Comparison of ENCODE assay signal across 8 mouse cellular contexts in the genomic region with DNA sequence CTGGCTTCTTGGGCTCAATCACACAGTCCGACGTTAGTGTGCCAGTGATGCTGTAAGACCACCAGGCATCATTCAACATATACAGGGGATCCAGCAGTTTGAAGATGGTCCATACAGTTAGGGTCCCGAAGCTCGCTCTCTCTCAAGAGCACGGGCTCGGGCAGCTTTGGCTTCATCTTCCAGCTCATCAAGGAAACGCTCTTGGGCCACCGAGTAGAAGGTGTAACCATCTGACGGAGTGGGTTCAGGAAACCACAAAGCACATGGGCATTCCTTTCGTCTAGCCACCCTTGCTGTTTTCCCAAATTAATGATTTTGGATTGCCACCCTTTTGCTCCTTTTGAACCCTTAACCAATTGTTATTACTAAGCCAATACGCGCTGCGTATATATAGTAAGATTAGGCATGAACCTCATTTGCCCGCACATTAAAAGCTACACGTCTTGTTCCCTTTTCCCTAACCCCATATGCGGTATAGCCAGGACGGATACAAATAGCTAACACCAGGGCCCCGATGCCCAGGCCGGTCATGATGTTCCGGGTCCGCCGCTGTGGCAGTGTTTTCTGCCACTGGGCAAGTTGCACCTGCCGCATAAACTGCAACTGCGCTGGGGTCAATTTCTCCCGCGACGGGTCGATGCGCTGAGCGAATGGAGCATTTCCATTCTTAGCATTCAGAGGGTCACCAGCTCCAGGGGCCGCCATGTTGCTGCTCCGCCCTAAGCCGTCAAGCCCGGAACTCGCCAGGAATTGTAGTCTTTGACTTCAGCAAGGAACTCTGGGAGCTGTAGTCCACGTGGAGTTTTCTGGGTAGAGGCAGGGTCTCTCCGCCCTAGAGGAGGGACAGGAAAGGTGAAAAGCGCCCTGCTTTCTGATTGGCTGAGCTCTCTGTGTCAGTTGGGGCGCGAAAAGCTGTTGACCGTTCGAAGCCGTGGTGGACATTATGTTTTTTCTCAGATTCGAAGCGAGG. TPM values are rescaled to one million over a fixed set of nuclear protein-coding genes. Genes with fewer than 3 reads are reported as not detected.
DNase-seq lines count a peak whose midpoint lies in the region; ATAC-seq lines count a peak whose summit lies in the region.

A gene (plus strand): TSS at position 790 of the 970 bp plus-strand sequence.
A gene (minus strand): TSS at position 892 of the 970 bp plus-strand sequence.

- ATAC-seq in megakaryocyte, adult 5-6 weeks (ENCODE audit: poor library complexity, severe bottlenecking) = peak; percentile 97

- peak; percentile 64 to 71 for DNase-seq in adrenal gland, adult 18-20 months (ENCODE audit: low spot score in 2 of 2)
- peak; percentile 97 for DNase-seq in embryo, embryonic 10 days (ENCODE audit: low spot score)
- DNase-seq in gastrocnemius, postnatal 10 days = peak; percentile 68
- peak; percentile 90 for DNase-seq in induced T-regulatory cell, adult 2 months (ENCODE audit: low read depth)
- DNase-seq in left cerebral cortex, adult 8-10 months (ENCODE audit: low spot score in 2 of 2) = peak; percentile 60 to 81
- peak; percentile 90 for DNase-seq in right cerebral cortex, adult 2 months (ENCODE audit: low spot score in 2 of 2)
- DNase-seq in urinary bladder, postnatal 25 days (ENCODE audit: low spot score) = peak; percentile 70

RNA-seq across cellular contexts. Expression of the first gene that starts in this region (rescaled TPM):
- total RNA-seq in adrenal gland, adult 18-20 months (2021) = under 1 TPM; 0.33 to 0.99 TPM
- under 1 TPM; 0.14 to 0.18 TPM for total RNA-seq in gastrocnemius, postnatal 10 days (2021)
- under 1 TPM; 0.25 to 0.55 (median 0.35) TPM for total RNA-seq in left cerebral cortex, adult 8-10 months (2022)
- 1.2 and 1.6 TPM in 2 replicates for total RNA-seq in megakaryocyte, adult 5-6 weeks (2015)
- total RNA-seq in megakaryocyte, adult 5-6 weeks (2017) = 1.7 TPM in 2 replicates

RNA-seq across cellular contexts. Expression of the second gene that starts in this region (rescaled TPM):
- 10 to 100 TPM; 79.9 to 86.3 TPM for total RNA-seq in adrenal gland, adult 18-20 months (2021)
- total RNA-seq in gastrocnemius, postnatal 10 days (2021) = 10 to 100 TPM; 66.3 to 74.5 TPM
- total RNA-seq in left cerebral cortex, adult 8-10 months (2022) = 100 to 1,000 TPM in 2 of 4 experiments, 10 to 100 TPM in 2; 95.8 to 105 (median 101) TPM
- total RNA-seq in megakaryocyte, adult 5-6 weeks (2015) = 69.8 and 71.2 TPM in 2 replicates
- 23.2 and 33.6 TPM in 2 replicates for total RNA-seq in megakaryocyte, adult 5-6 weeks (2017)

Comparison
In these comparisons a context has a peak if more than half of its experiments do, and no peak if none do; other contexts are left out.
1. Peak in every context shown above with its lines: DNase-seq and ATAC-seq.